Mouse (Mus musculus) CH12.LX (cell line): ENCODE results near the gene B3gnt7. TPM values are rescaled to one million over a fixed set of nuclear protein-coding genes. Genes with fewer than 3 reads are reported as not detected.

Experiments
- DNase-seq: peaks from one replicate; pipeline ENCODE4 v3.0.0-alpha.2; 2013; ENCODE audit errors: extremely low read depth
- H3K27ac ChIP-seq: 2 replicates; pipeline ENCODE4 v1.5.1; 2012; ENCODE audit warnings: low read depth, mild to moderate bottlenecking, control low read depth, moderate library complexity; ENCODE audit not compliant: insufficient read depth
- H3K27me3 ChIP-seq: replicated peaks from 2 replicates; pipeline ENCODE3; 2012; ENCODE audit warnings: inconsistent platforms
- H3K36me3 ChIP-seq, 2 experiments: replicated peaks in 1 of 2; 2 replicates each; pipeline versions ENCODE3 to v1.6.1; 2012; ENCODE audit warnings: inconsistent platforms in 1 of 2, low read length in 1 of 2, mild to moderate bottlenecking in 1 of 2, mixed read lengths in 1 of 2, moderate library complexity in 1 of 2; ENCODE audit not compliant: control insufficient read depth in 1 of 2, insufficient read depth in 1 of 2
- H3K4me1 ChIP-seq, 2 experiments: 2 replicates each; pipeline ENCODE4 v1.6.1; 2012; ENCODE audit warnings: inconsistent platforms in 1 of 2, moderate library complexity in 1 of 2; ENCODE audit not compliant: insufficient read depth in 2 of 2, control insufficient read depth in 1 of 2
- H3K4me2 ChIP-seq: 2 replicates; pipeline ENCODE4 v1.6.1; 2012; ENCODE audit warnings: low read depth, mild to moderate bottlenecking, control low read depth; ENCODE audit not compliant: poor library complexity, insufficient read depth, severe bottlenecking
- H3K4me3 ChIP-seq, 3 experiments: fragments of 150-350 bp in 1 of 3; sonication (generic) in 1 of 3; replicated peaks in 1 of 3; 2 replicates each; pipeline versions ENCODE3 to v1.5.1; 2011 to 2012; ENCODE audit warnings: low read depth in 2 of 3, low read length in 2 of 3, mild to moderate bottlenecking in 2 of 3, moderate library complexity in 2 of 3, control low read depth in 1 of 3, improper control_type of control experiment in 1 of 3, inconsistent platforms in 1 of 3, mixed read lengths in 1 of 3; ENCODE audit not compliant: poor library complexity in 1 of 3
- H3K79me2 ChIP-seq: replicated peaks from 2 replicates; pipeline ENCODE4 v1.6.1; 2012; ENCODE audit warnings: mild to moderate bottlenecking, moderate library complexity; ENCODE audit not compliant: control insufficient read depth, poor library complexity, insufficient read depth, severe bottlenecking; ENCODE audit errors: extremely low read depth
- H3K9ac ChIP-seq: 2 replicates; pipeline ENCODE4 v1.6.1; 2012; ENCODE audit warnings: low read depth, mild to moderate bottlenecking, control low read depth, moderate library complexity; ENCODE audit not compliant: insufficient read depth
- H3K9me3 ChIP-seq: replicated peaks from 2 replicates; pipeline ENCODE3; 2012; ENCODE audit warnings: low read length, inconsistent platforms, mixed read lengths
- CHD1 ChIP-seq: IDR thresholded peaks from 2 replicates; pipeline ENCODE4 v1.6.1; 2012; ENCODE audit warnings: low read depth, low read length, improper control_type of control experiment, inconsistent platforms
- ELF1 ChIP-seq: IDR thresholded peaks from 2 replicates; pipeline ENCODE4 v1.6.1; 2014; ENCODE audit warnings: low read depth, mild to moderate bottlenecking, inconsistent platforms, low read length, improper control_type of control experiment
- EP300 ChIP-seq: IDR thresholded peaks from 2 replicates; pipeline ENCODE4 v1.6.1; 2011; ENCODE audit warnings: low read length, improper control_type of control experiment
- ETS1 ChIP-seq: conservative IDR thresholded peaks from 2 replicates; pipeline ENCODE4 v1.6.1; 2012; ENCODE audit warnings: low read depth, mild to moderate bottlenecking, inconsistent platforms, low read length, improper control_type of control experiment, moderate library complexity
- GABPA ChIP-seq: IDR thresholded peaks from 2 replicates; pipeline ENCODE4 v1.6.1; 2012; ENCODE audit warnings: low read depth, low read length, improper control_type of control experiment, inconsistent platforms; ENCODE audit not compliant: insufficient replicate concordance
- IRF4 ChIP-seq: IDR thresholded peaks from 2 replicates; pipeline ENCODE4 v1.6.1; 2014; ENCODE audit warnings: low read depth, mild to moderate bottlenecking, inconsistent platforms, low read length, improper control_type of control experiment
- KAT2A ChIP-seq: IDR thresholded peaks from 2 replicates; pipeline ENCODE4 v1.6.1; 2012; ENCODE audit warnings: low read length, improper control_type of control experiment, inconsistent platforms; ENCODE audit not compliant: insufficient replicate concordance
- MAX ChIP-seq: IDR thresholded peaks from 2 replicates; pipeline ENCODE4 v1.6.1; 2011; ENCODE audit warnings: low read length, improper control_type of control experiment
- MAZ ChIP-seq: IDR thresholded peaks from 2 replicates; pipeline ENCODE4 v1.6.1; 2012; ENCODE audit warnings: low read depth, mild to moderate bottlenecking, inconsistent platforms, low read length, improper control_type of control experiment, moderate library complexity
- MEF2A ChIP-seq: IDR thresholded peaks from 2 replicates; pipeline ENCODE4 v1.6.1; 2014; ENCODE audit warnings: low read depth, mild to moderate bottlenecking, inconsistent platforms, low read length, improper control_type of control experiment, borderline replicate concordance
- MXI1 ChIP-seq: IDR thresholded peaks from 2 replicates; pipeline ENCODE4 v1.6.1; 2011; ENCODE audit warnings: mild to moderate bottlenecking, low read depth, low read length, improper control_type of control experiment
- NELFE ChIP-seq: IDR thresholded peaks from 2 replicates; pipeline ENCODE4 v1.6.1; 2011; ENCODE audit warnings: low read depth, low read length, improper control_type of control experiment
- POLR2A ChIP-seq: IDR thresholded peaks from 2 replicates; pipeline ENCODE4 v1.6.1; 2011; ENCODE audit warnings: low read depth, mild to moderate bottlenecking, improper control_type of control experiment, low read length
- RAD21 ChIP-seq: IDR thresholded peaks from 2 replicates; pipeline ENCODE4 v1.6.1; 2011; ENCODE audit warnings: low read depth, mild to moderate bottlenecking, low read length, improper control_type of control experiment, moderate library complexity
- RCOR1 ChIP-seq: conservative IDR thresholded peaks from 2 replicates; pipeline ENCODE4 v1.6.1; 2012; ENCODE audit warnings: low read depth, mild to moderate bottlenecking, inconsistent platforms, low read length, improper control_type of control experiment
- TCF12 ChIP-seq: IDR thresholded peaks from 2 replicates; pipeline ENCODE4 v1.6.1; 2014; ENCODE audit warnings: low read depth, mild to moderate bottlenecking, inconsistent platforms, low read length, improper control_type of control experiment
- ZC3H11A ChIP-seq: IDR thresholded peaks from 2 replicates; pipeline ENCODE4 v1.6.1; 2012; ENCODE audit warnings: low read depth, mild to moderate bottlenecking, inconsistent platforms, low read length, improper control_type of control experiment
- ZMIZ1 ChIP-seq: IDR thresholded peaks from 2 replicates; pipeline ENCODE4 v1.6.1; 2012; ENCODE audit warnings: low read depth, mild to moderate bottlenecking, inconsistent platforms, low read length, improper control_type of control experiment
- ZNF384 ChIP-seq: IDR thresholded peaks from 2 replicates; pipeline ENCODE4 v1.6.1; 2012; ENCODE audit warnings: low read depth, low read length, improper control_type of control experiment, inconsistent platforms
- dilution Hi-C: fragments of 300-500 bp; cut with MboI; formaldehyde crosslinking; loops from 2 replicates; pipeline ENCODE4 v1.14.3; 2020; ENCODE audit warnings: low sequenced_read_pairs; ENCODE audit not compliant: extremely low pct_unique_long_range_greater_than_20kb, extremely low pct_ligation_motif_present
- in situ Hi-C: fragments of 300-500 bp; cut with MboI; formaldehyde crosslinking; loops from 3 replicates; pipeline ENCODE4 v1.14.3; 2019; ENCODE audit warnings: low sequenced_read_pairs, low pct_ligation_motif_present, low pct_unique_long_range_greater_than_20kb, mixed read lengths
- polyA plus RNA-seq: library from polyadenylated mRNA; unstranded; fragments of >175 nt; gene quantifications from 2 replicates; pipeline ENCODE4 v1.2.1, GENCODE M21; 2012; ENCODE audit warnings: low read depth; ENCODE audit not compliant: insufficient read length
- total RNA-seq, 2 experiments: library from RNA; depleted of rRNA; stranded (reverse); fragments of 300-350 nt in 1 of 2; fragments of >200 nt in 1 of 2; gene quantifications; 2 replicates each; pipeline ENCODE4 v1.2.3; 2012 to 2014

B3gnt7 gene
- total and polyA plus RNA-seq, 3 experiments: 0.17 TPM; not detected in 2

DNA sequence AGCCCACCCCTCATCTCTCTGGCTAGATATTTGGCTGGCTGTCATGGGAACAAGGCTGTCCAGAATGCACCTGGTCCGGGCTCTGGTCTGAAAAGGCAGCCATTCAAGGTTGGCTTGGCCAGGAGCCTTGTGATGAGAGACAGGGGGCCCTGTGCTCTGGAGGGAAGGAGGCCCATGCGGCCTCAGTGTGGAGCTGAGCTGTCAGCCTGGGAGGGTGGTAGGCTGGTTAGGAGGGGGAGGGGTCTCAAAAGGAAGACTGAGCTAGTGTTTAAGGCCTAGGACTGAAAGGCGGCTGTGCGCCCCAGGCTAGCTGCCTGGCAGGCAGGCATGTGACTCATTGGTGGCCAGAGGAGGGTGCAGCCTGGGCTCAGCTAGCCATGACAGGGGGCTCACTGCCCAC, 8.2 kb upstream of the B3gnt7 start:
- Histone ChIP-seq H3K79me2 (no peaks in the 10 kb centered on the region), H3K9ac (no peak overlapping the region), H3K4me1 (peaks cover 0 to 5% of the 10 kb centered on the region in 2 experiments; a peak in 2 of 4 replicates), H3K9me3 (no peaks in the 10 kb centered on the region), H3K4me3 (no peak overlapping the region), H3K36me3 (no peaks in the 10 kb centered on the region), H3K4me2 (no peak overlapping the region), H3K27me3 (no peaks in the 10 kb centered on the region), H3K27ac (no peak overlapping the region)
- no peak for DNase-seq
- in situ Hi-C loops (no loop called here), dilution Hi-C loops (no loop called here)
- TF ChIP-seq NELFE (no peak), TCF12 (no peak), GABPA (no peak), MAX (no peak), MAZ (no peak), ZC3H11A (no peak), RAD21 (no peak), MEF2A (no peak), CHD1 (no peak), IRF4 (no peak), MXI1 (no peak), RCOR1 (no peak)

DNA sequence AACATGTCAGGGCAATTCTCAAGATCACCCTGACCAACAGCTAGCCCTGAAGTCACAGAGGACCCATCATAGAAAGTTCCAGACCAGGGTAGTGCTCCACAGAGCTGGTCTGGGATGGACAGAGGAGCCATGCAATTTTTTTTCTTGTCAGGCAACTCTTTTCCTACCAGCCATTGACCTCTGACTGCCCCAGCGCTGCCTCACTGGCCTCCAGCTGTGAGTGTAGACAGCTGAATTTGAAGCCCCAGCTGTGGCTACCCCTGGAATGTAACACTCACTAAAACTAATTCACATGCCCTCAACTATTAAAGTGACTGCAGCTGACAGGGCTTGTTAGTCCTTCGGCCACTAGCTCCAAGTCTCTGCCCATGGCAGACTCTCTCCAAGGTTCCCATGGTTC, 2.5 kb upstream of the B3gnt7 start:
- H3K9me3 ChIP-seq: no peaks in the 10 kb centered on the region
- no peaks in the 10 kb centered on the region for H3K79me2 ChIP-seq
- no peak for DNase-seq
- dilution Hi-C loops: no loop called here
- in situ Hi-C loops: no loop called here
- H3K4me3 ChIP-seq: no peak overlapping the region
- H3K4me2 ChIP-seq: no peak overlapping the region
- TF ChIP-seq ELF1 (no peak), MAZ (no peak), MAX (no peak), POLR2A (no peak), KAT2A (no peak), NELFE (no peak), ETS1 (no peak), EP300 (no peak), ZMIZ1 (no peak), ZNF384 (no peak)
- TF ChIP-seq, all 38 proteins: peak for 0
- Histone ChIP-seq H3K27ac (no peak overlapping the region), H3K27me3 (no peaks in the 10 kb centered on the region), H3K9ac (no peak overlapping the region), H3K36me3 (no peaks in the 10 kb centered on the region), H3K4me1 (peaks cover 16 to 25% of the 10 kb centered on the region in 2 experiments)
